Mouse (Mus musculus) lung, adult 2 months (tissue): ENCODE measurements around the gene Rftn2. TPM values are rescaled to one million over a fixed set of nuclear protein-coding genes. Genes with fewer than 3 reads are reported as not detected.

Source experiments
- DNase-seq: peaks from one replicate; pipeline ENCODE4 v3.0.0; 2022
- H3K4me1 ChIP-seq: fragments of 200-500 bp; 2 replicates; pipeline ENCODE4 v1.6.1; 2011; ENCODE audit warnings: low read length; ENCODE audit not compliant: control insufficient read depth, insufficient read depth
- H3K4me3 ChIP-seq: fragments of 200-500 bp; replicated peaks from 2 replicates; pipeline ENCODE3; 2011; ENCODE audit warnings: low read depth, mild to moderate bottlenecking, control low read depth, low read length; ENCODE audit errors: extremely low read depth
- CTCF ChIP-seq: fragments of 200-500 bp; IDR thresholded peaks from 2 replicates; pipeline ENCODE4 v1.5.1; 2011; ENCODE audit warnings: mild to moderate bottlenecking, low read length, control low read depth; ENCODE audit not compliant: insufficient read depth
- POLR2A ChIP-seq: fragments of 200-500 bp; IDR thresholded peaks from 2 replicates; pipeline ENCODE4 v1.6.1; 2011; ENCODE audit warnings: low read depth, mild to moderate bottlenecking, control low read depth, low read length, borderline replicate concordance; ENCODE audit errors: extremely low read depth
- WGBS: fragments of 180-500 bp; shearing (Covaris S2); methylation state at CpG from one replicate; pipeline ENCODE4 v1.1.7; 2018; 5-methylcytosine and 5-hydroxymethylcytosine counted together
- polyA plus RNA-seq: library from polyadenylated mRNA; depleted of rRNA; stranded (reverse); fragments of >200 nt; gene quantifications from 2 replicates; pipeline ENCODE4 v1.2.3, GENCODE M21; 2012

Rftn2 gene
- polyA plus RNA-seq, 1 experiment, result 10.9 TPM

DNA sequence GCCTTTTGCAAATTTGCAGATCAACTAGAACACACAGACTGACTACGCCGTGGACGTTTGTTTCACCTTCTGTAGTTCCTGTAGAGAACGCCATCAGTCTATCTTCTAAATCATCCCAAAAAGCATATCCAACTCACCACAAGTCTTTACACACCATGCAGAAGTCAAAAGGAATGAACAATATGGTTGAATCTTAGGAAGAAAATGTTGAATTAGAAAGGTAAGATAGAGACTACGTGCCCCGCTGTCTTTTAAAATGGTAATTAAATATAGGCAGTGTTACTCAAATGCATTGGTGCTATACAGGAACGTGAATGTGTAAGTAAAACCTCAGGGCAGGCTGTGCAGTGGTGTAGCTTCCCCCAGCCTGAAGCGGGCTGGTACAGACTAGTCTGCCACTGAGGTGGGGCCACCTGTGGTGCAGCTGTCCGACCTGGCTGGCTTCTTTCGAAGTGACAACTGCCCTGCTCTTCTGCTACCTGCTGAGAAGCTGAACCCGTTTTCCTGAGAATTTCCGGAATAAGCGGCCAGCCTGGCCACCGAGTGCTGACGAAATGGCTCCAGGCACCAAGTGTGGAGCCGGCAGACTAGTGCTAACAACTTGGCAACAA is 8.4 kb upstream of the Rftn2 start:
- Histone ChIP-seq H3K4me1 (peaks cover 3% of the 10 kb centered on the region; the same call in 1 of the 2 replicates), H3K4me3 (no peak overlapping the region)
- TF ChIP-seq POLR2A, result no peak
- TF ChIP-seq CTCF, result no peak
- 61% methylated on average over 16 of the region's 16 CpGs for WGBS
- DNase-seq, result no peak

DNA sequence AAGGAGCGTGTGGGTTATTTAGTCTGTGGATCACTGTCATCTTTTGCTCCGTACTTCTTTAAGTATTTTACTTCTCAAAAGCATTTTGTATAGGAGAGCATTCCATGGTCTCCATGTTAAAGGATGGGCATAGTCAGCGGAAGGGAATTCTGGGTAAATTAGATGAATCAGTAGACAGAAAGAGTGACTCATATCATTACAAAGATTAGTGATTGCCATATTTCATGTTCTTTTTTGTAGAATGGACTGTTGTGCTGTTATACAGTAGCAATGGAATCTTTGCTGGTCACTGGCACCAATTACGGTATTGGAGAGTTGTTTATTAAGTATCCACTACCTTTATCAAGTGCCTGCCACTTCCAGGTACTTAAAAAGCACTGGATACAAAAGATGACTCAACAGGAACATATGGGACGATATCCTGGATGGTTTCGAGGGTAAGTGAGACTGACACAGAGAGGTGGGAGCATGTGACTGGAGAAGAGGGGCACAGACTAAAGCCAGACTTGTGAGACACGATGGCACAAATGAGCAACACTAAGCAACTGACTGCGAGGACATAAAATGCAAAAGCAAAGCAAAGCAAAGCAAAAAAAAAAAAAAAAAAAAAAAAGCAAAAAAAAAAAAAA is 1.8 kb upstream of the Rftn2 start:
- no peak for DNase-seq
- 83% methylated on average over 8 of the region's 8 CpGs for WGBS
- no peak for TF ChIP-seq CTCF
- no peaks in the 10 kb centered on the region; the same call in 1 of the 2 replicates for H3K4me1 ChIP-seq
- no peak overlapping the region for H3K4me3 ChIP-seq

DNA sequence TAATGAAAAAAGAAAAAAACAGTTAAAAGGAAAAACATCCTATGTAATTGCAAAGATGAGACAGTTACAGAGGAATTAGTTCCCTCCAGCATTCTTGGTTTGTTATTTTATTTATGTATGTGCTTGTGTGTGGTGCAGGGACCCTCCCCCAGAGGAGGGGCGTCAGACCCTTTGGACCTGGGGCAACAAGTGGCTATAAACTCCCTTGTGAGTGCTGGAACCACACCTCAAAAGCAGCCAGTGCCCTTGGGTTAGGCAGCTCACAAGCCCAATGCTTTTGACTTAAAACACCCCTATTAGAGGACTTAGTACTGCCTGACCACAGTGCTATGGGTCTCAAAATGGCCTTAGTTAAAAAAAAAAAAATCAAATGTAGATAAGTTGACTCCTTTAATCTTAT is 794 bp upstream of the Rftn2 start:
- TF ChIP-seq CTCF (no peak), POLR2A (no peak)
- Histone ChIP-seq H3K4me3 (no peak overlapping the region), H3K4me1 (no peaks in the 10 kb centered on the region; the same call in 1 of the 2 replicates)
- no peak for DNase-seq
- 55% methylated on average over 1 of the region's 1 CpGs for WGBS

DNA sequence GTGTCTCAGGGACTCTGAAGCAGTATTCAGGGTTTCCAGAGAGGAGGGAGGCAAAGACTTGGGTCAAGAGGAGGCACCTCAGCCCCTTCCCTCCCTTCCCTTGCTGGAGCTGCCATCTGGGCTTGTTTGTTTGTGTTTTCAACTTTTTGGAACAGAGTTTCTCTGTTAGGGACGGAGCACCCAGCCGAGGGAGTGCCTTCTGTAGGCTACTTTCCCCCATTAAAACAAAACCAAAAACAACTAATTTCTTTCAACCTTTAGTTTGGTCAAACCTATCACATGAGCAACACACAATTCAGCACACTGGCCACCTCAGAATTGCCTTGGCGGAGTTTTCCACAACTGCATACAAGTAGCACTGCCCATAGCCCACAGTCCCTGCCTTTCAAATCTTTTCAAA is 1.2 kb downstream of the Rftn2 start:
- peak overlapping the region; percentile 20 for H3K4me3 ChIP-seq
- H3K4me1 ChIP-seq, result peaks cover 8% of the 10 kb centered on the region
- TF ChIP-seq POLR2A, result no peak
- TF ChIP-seq CTCF, result no peak
- WGBS, result 47% methylated on average over 3 of the region's 3 CpGs
- no peak for DNase-seq

DNA sequence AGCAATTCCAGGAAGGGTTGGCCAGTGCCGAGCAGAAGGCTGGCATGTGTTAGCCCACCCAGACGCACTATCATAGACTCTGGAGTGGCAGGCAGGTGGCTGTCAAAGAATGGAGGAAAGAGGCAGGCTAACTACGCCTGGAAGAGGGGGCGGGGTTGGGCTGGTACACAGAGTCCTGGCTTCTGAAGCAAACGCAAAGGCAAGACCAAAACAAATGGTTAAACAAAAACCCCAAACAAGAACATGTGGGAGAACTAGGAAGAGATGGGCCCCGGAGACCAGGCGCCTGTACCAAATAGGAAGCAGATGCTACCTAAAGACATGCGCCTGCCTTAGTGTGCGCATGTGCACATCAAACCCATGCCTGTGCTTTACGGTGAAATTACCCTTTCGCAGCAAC is 2.5 kb downstream of the Rftn2 start:
- WGBS, result 65% methylated on average over 11 of the region's 11 CpGs
- H3K4me3 ChIP-seq, result no peak overlapping the region
- no peak for DNase-seq
- H3K4me1 ChIP-seq, result peaks cover 8% of the 10 kb centered on the region
- TF ChIP-seq POLR2A (no peak), CTCF (no peak)

DNA sequence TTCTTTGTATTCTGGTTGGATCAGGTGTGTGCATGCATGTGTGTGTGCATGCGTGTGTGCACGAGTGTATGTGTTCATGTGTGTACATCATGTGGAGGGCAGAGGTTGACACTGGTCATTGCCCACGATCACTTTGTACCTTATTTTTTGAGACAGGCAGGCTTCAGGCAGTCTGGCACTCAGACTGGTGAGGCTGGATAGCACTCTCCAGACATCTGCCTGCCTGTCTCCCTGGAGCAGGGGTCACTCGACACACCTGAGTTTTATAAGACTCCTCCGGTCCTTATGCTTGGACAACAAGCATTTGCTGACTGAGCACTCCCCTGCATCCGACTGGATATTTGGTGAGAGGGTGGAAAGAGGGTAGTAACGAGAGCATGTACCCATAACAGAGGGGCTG is 3.6 kb downstream of the Rftn2 start:
- TF ChIP-seq CTCF, result no peak
- TF ChIP-seq POLR2A, result no peak
- WGBS, result 87% methylated on average over 7 of the region's 7 CpGs
- Histone ChIP-seq H3K4me3 (no peak overlapping the region), H3K4me1 (peaks cover 8% of the 10 kb centered on the region)
- no peak for DNase-seq

DNA sequence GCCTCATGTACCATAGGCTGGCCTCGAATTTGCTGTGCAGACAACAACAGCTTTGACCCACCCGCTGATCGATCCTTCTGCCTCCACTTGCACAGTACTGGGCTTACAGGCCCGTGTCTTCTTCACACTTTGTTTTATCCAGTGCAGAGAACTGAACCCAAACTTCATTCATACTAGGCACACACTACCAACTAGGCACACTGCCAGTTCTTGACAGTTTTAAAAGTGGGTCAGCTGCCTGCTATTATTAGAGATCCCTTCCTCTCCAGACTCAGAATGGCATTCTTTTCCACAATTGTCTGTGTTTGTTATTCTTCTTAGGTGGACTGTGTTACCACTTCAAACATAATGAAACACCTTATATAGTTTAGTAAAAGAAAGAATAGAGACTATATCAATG is 5.2 kb downstream of the Rftn2 start:
- WGBS, result 32% methylated on average over 4 of the region's 4 CpGs
- H3K4me3 ChIP-seq, result no peak overlapping the region
- no peak for DNase-seq
- TF ChIP-seq POLR2A (no peak), CTCF (no peak)
- peaks cover 11% of the 10 kb centered on the region for H3K4me1 ChIP-seq

DNA sequence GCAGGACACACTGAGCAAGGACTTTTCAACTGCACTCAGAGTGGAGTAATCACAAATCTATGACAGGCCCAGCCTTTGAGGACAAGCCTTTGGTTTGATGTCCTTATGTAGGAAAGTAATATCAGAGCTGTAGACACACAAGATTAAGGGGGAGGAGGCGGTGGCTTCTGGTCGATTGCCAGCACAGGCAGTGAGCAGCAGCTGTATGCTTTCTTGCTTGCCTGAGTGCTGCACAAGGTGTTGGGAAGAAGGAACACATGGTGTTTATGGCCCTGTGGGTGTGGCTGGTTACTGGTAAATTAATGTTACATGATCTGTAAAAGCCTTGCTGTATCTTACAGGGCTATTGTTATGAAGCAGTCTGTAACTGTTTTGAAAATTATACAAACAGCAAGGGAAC is 9.4 kb downstream of the Rftn2 start:
- no peak for DNase-seq
- Histone ChIP-seq H3K4me3 (no peak overlapping the region), H3K4me1 (peaks cover 9% of the 10 kb centered on the region)
- 39% methylated on average over 2 of the region's 2 CpGs for WGBS
- no peak for TF ChIP-seq CTCF
- TF ChIP-seq POLR2A, result no peak

DNA sequence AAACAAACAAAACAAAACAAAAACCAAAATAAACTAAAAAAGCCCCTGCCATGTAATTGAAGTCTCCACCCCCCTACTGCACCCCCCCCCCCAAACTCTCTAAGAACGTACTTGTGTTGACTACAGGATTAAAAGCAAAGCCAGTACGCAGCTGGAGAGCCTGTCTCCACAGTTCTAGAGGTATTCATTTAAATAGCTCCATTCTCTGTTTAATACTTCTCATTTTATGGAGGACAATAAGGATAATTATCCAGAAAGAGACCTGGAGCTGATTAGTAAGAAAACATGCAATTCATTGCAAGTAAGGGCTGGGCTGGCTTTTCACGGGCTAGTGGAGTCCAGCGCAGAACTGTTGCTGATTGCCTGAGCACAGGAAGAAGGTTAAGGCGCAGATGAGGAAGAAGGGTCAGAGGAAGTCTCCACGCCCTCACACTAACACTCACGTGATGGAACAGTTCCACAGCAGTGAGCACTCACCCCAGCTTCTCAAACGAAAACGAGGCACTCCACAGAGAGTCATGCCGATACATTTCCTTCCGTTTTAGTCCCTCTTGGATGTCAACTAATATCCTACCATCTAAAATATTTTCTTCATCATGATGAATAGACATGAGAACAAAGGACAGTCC is 11.3 kb downstream of the Rftn2 start:
- TF ChIP-seq POLR2A (peak; percentile 43; the same call in 1 of the 2 replicates), CTCF (no peak)
- DNase-seq, result no peak
- peaks cover 3% of the 10 kb centered on the region; the same call in 1 of the 2 replicates for H3K4me1 ChIP-seq
- 29% methylated on average over 11 of the region's 11 CpGs for WGBS
- H3K4me3 ChIP-seq, result no peak overlapping the region

DNA sequence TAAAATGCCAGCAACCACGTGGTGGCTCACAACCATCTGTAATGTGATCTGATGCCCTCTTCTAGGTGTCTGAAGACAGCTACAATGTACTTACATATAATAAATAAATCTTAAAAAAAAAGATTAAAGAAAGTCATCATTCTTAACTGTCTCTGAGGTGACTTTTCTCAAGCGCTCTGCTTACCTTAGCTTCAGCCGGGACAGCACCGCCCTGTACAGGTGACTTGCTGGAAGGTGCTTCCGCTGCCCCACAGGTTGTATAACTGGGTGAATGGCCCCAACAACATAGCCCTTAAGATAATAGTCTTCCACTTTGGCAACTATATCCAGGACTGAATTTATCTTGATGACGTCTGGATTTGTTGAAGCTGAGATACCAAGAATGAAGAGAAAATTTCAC is 12.6 kb downstream of the Rftn2 start:
- no peak overlapping the region for H3K4me3 ChIP-seq
- no peak for TF ChIP-seq CTCF
- no peak for TF ChIP-seq POLR2A
- no peak for DNase-seq
- WGBS, result 70% methylated on average over 6 of the region's 6 CpGs
- H3K4me1 ChIP-seq, result peaks cover 3% of the 10 kb centered on the region; the same call in 1 of the 2 replicates
